Mouse (Mus musculus) heart, adult 2 months (tissue): ENCODE results near the gene Pltp.
A peak's percentile ranks its signal among the peaks of the same experiment; 100 is the strongest.

Source experiments
- CTCF ChIP-seq: fragments of 200-600 bp; IDR thresholded peaks from 2 replicates; pipeline ENCODE4 v1.8.1; 2022; ENCODE audit warnings: antibody characterized with exemption, mild to moderate bottlenecking, moderate library complexity
- EP300 ChIP-seq: fragments of 200-500 bp; IDR thresholded peaks from 2 replicates; pipeline ENCODE4 v1.6.1; 2011; ENCODE audit warnings: low read depth, low read length, control low read depth; ENCODE audit not compliant: insufficient read depth

- TF ChIP-seq CTCF (peak; percentile 32; the same call in 1 of the 2 replicates), EP300 (no peak)
Measured at GRCm38 (mm10) chr2:164856309-164857100, 1.0 kb downstream of the Pltp start.
